Mouse (Mus musculus) hindbrain, embryonic 16.5 days (tissue): ENCODE measurements at regions not wholly inside any gene's neighbourhood (a gene's known extent, or its start where the extent isn't known, plus 50 kb on each side); places are given as distances from the start of the nearest gene placed in this dataset.

ENCODE experiments used
- ATAC-seq: fragments of 200-750 bp; cut with Nextera tagmentation; 2 replicates; pipeline ENCODE4 v1.8.0; 2017; ENCODE audit warnings: moderate TSS enrichment, moderate library complexity
- H3K27ac ChIP-seq: fragments of 300-500 bp; sonication (generic); 2 replicates; pipeline ENCODE4 v1.5.1; 2014; ENCODE audit warnings: low read depth, mild to moderate bottlenecking, control low read depth, low read length, moderate library complexity
- H3K27me3 ChIP-seq: fragments of 300-500 bp; sonication (generic); replicated peaks from 2 replicates; pipeline ENCODE4 v1.6.1; 2014; ENCODE audit warnings: low read length; ENCODE audit not compliant: control insufficient read depth, insufficient read depth
- H3K36me3 ChIP-seq: fragments of 300-500 bp; sonication (generic); 2 replicates; pipeline ENCODE4 v1.6.1; 2014; ENCODE audit warnings: mild to moderate bottlenecking, low read length, moderate library complexity, mixed read lengths; ENCODE audit not compliant: control insufficient read depth, insufficient read depth
- H3K4me1 ChIP-seq: fragments of 300-500 bp; sonication (generic); 2 replicates; pipeline ENCODE4 v1.6.1; 2014; ENCODE audit warnings: low read depth, low read length; ENCODE audit not compliant: control insufficient read depth, insufficient read depth
- H3K4me2 ChIP-seq: fragments of 300-500 bp; sonication (generic); 2 replicates; pipeline ENCODE4 v1.6.1; 2014; ENCODE audit warnings: mild to moderate bottlenecking, low read length, control low read depth, moderate library complexity
- H3K4me3 ChIP-seq: fragments of 300-500 bp; sonication (generic); 2 replicates; pipeline ENCODE4 v1.5.1; 2014; ENCODE audit warnings: mild to moderate bottlenecking, low read length, control low read depth, moderate library complexity
- H3K9ac ChIP-seq: fragments of 300-500 bp; sonication (generic); 2 replicates; pipeline ENCODE4 v1.6.1; 2014; ENCODE audit warnings: low read depth, mild to moderate bottlenecking, control low read depth, low read length, moderate library complexity
- H3K9me3 ChIP-seq: fragments of 300-500 bp; sonication (generic); 2 replicates; pipeline ENCODE4 v1.6.1; 2014; ENCODE audit warnings: mild to moderate bottlenecking, low read length, moderate library complexity; ENCODE audit not compliant: control insufficient read depth
- WGBS: fragments of 180-500 bp; shearing (Covaris S2); extraction: QIAGEN DNeasy Blood & Tissue Kit; methylation state at CpG from one replicate; pipeline ENCODE4 v1.1.7; 2014; 5-methylcytosine and 5-hydroxymethylcytosine counted together

DNA sequence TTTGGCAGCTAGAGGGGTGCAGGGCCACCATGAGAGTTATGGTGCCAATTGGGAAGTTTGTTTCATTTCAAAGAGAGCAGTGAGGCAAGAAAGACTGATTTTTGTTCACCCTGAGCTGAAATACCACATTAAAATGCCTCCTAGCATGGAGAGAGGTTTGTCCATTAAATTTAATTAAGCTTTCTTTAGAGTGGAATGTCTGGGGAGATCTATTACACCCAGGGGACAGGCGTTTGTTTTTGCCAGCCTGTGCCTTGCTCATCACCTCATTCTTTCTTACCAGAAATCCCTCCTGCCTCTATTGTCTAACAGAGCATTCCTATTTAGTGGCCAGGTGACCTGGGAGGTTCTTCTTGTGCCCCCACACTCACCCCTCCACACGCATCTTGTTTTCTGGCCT lies 55.2 kb upstream of the Rcn1 start:
- Histone ChIP-seq H3K4me3 (no peak overlapping the region), H3K4me2 (no peak overlapping the region), H3K9ac (no peak overlapping the region), H3K27me3 (no peaks in the 10 kb centered on the region), H3K36me3 (no peaks in the 10 kb centered on the region), H3K27ac (no peak overlapping the region), H3K4me1 (no peaks in the 10 kb centered on the region), H3K9me3 (no peaks in the 10 kb centered on the region)
- no peak for ATAC-seq
- WGBS, result 44% methylated on average over 2 of the region's 2 CpGs

DNA sequence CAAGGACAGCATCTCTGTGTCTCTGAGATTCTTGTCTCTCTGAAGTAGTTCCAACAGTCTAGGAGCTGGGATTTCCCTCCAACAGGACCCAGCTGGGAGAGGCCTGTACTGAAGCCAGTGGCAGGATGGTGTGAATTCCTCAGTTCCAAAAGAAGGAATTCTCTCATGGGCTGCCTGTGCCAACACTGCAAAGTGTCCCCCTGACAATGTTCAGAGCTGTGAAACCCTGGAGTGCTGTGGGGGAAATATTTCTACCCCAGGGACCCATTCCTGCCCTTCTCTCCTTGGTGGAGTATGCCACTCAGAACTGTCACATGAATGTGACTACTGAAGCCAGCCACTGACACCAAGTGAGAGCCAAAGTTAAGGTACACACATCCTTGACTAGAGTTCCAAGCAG lies 55.7 kb upstream of the Rcn1 start:
- Histone ChIP-seq H3K9me3 (no peaks in the 10 kb centered on the region), H3K36me3 (no peaks in the 10 kb centered on the region), H3K4me3 (no peak overlapping the region), H3K27ac (no peak overlapping the region), H3K9ac (no peak overlapping the region), H3K4me1 (no peaks in the 10 kb centered on the region), H3K4me2 (no peak overlapping the region), H3K27me3 (no peaks in the 10 kb centered on the region)
- ATAC-seq, result no peak

DNA sequence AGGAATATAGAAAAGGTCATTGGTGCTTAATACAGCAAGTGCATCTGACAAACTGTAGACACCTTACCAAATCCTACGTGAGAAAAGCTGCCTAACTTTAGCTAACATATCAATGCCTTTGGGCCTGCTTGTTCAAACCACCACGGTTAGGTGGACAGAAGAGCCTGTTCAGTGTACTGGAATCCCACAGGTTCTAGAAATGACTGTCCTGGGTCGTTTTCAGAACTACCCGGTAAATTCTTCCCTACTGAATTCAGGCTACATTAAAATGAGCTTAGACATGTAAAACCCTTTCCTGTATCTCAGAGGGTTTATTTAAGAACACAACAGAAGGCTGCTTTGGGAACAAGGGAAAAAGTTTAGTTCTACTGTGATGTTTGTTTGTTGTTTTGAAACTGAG lies 59.5 kb upstream of the Rcn1 start:
- 85% methylated on average over 4 of the region's 4 CpGs for WGBS
- ATAC-seq, result no peak
- no peaks in the 10 kb centered on the region for H3K36me3 ChIP-seq
- H3K9ac ChIP-seq, result no peak overlapping the region
- no peaks in the 10 kb centered on the region for H3K4me1 ChIP-seq
- no peak overlapping the region for H3K4me3 ChIP-seq
- H3K4me2 ChIP-seq, result no peak overlapping the region
- no peaks in the 10 kb centered on the region for H3K27me3 ChIP-seq
- no peak overlapping the region for H3K27ac ChIP-seq
- H3K9me3 ChIP-seq, result no peaks in the 10 kb centered on the region

DNA sequence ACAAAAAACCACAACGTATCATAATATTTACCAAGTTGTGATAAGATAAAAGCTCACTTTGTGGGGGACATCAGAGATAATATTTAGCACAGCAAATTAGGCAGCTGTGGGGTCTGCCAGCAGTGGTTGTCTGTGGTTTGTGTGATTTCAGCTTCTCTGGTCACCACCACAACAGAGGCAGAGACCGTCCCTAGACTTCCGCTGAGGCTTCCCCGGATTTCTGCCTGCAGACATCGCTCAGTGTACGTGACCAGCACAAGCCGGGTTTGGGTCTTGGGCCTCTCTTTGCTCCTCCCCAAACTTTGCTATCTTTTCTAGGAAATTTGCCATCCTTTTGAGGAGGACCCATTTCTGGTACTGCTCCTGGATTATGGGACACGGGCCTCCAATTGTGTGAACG lies 60.4 kb upstream of the Rcn1 start:
- no peak overlapping the region for H3K4me3 ChIP-seq
- H3K4me1 ChIP-seq, result no peaks in the 10 kb centered on the region
- H3K4me2 ChIP-seq, result no peak overlapping the region
- no peaks in the 10 kb centered on the region for H3K9me3 ChIP-seq
- H3K27me3 ChIP-seq, result no peaks in the 10 kb centered on the region
- H3K36me3 ChIP-seq, result no peaks in the 10 kb centered on the region
- no peak overlapping the region for H3K9ac ChIP-seq
- WGBS, result 83% methylated on average over 9 of the region's 9 CpGs
- no peak overlapping the region for H3K27ac ChIP-seq
- ATAC-seq, result no peak

DNA sequence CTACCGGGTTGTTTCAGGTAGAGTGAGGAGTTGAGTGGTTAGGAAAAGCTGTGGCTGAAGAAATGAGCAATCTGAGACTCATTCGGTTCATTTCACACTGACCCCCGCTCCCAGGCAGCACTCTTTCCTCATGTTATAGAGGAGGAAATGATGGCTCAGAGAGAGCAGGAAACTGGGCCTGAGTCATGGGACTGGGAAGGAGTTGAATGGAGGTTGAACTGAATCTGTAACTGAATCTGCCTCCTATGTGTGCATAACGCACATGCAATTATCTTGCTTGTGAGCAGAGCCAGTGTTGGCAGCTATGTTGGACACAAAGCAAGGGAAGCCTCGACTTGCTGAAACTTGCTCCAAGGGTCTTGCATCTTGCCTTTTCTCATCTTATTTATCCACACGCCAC lies 66.5 kb upstream of the Rcn1 start:
- no peak for ATAC-seq
- H3K4me2 ChIP-seq, result no peak overlapping the region
- no peak overlapping the region for H3K9ac ChIP-seq
- no peak overlapping the region for H3K27ac ChIP-seq
- H3K27me3 ChIP-seq, result no peaks in the 10 kb centered on the region
- no peak overlapping the region for H3K4me3 ChIP-seq
- no peaks in the 10 kb centered on the region for H3K36me3 ChIP-seq
- no peaks in the 10 kb centered on the region for H3K4me1 ChIP-seq
- H3K9me3 ChIP-seq, result no peaks in the 10 kb centered on the region
- WGBS, result 93% methylated on average over 6 of the region's 6 CpGs

DNA sequence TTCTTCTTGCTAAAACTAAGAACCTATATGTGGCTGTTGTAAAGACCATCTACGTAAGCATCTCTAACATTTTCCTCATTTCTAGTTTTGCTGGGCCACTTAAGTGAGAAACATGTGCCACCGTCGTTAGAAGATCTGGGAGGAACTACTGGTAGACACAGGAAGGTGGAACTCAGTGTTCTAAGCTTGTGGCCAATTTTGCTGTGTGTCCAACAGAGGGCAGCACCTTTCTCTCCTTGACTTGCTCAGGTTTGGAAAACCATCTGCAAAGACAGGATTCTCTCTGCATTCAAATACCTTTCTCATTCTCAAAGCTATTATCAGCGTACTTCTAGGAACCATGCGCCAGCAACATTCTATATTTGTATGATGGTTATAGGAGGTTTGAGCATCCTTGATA lies 69.8 kb upstream of the Rcn1 start:
- 31% methylated on average over 5 of the region's 5 CpGs for WGBS
- Histone ChIP-seq H3K9ac (no peak overlapping the region), H3K4me2 (no peak overlapping the region), H3K27me3 (no peaks in the 10 kb centered on the region), H3K27ac (no peak overlapping the region), H3K9me3 (no peaks in the 10 kb centered on the region), H3K4me3 (no peak overlapping the region), H3K36me3 (no peaks in the 10 kb centered on the region), H3K4me1 (no peaks in the 10 kb centered on the region)
- ATAC-seq, result no peak

DNA sequence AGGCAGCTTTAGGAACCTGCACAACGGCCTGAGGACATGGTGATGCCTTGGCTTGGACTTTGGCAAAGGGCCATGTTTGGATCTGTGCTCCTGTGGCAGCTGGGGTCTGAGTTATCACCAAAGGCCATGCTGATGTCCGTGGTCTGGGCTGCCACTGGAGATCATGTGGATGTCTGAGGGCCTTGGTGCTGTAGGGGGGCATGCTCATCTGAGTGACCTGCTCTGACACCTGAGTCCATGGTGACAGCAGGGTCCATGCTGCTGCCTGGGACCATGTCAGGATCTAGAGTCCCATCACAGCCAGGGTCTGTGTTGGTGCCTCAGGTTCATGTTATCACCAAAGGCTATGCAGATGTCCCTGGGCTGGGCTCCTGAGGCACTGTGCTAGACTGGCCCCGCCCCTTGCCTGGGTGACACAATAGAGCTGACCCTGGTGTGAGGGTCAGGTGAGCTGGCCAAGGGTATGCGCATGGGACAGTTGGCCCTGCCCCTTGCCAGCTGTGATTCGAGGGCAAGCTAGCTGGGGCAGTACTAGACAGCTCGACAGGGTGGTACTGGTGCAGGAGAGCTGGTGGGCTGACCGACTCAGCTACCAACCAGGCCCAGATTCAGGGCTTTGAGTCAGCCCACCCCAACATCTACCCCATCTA lies 77.0 kb upstream of the Rcn1 start:
- 80% methylated on average over 7 of the region's 7 CpGs for WGBS
- no peaks in the 10 kb centered on the region for H3K9me3 ChIP-seq
- H3K27ac ChIP-seq, result no peak overlapping the region
- H3K9ac ChIP-seq, result no peak overlapping the region
- no peaks in the 10 kb centered on the region for H3K4me1 ChIP-seq
- H3K36me3 ChIP-seq, result no peaks in the 10 kb centered on the region
- no peak overlapping the region for H3K4me3 ChIP-seq
- no peak overlapping the region for H3K4me2 ChIP-seq
- peak; percentile 40; the same call in 1 of the 2 replicates for ATAC-seq
- no peaks in the 10 kb centered on the region for H3K27me3 ChIP-seq

DNA sequence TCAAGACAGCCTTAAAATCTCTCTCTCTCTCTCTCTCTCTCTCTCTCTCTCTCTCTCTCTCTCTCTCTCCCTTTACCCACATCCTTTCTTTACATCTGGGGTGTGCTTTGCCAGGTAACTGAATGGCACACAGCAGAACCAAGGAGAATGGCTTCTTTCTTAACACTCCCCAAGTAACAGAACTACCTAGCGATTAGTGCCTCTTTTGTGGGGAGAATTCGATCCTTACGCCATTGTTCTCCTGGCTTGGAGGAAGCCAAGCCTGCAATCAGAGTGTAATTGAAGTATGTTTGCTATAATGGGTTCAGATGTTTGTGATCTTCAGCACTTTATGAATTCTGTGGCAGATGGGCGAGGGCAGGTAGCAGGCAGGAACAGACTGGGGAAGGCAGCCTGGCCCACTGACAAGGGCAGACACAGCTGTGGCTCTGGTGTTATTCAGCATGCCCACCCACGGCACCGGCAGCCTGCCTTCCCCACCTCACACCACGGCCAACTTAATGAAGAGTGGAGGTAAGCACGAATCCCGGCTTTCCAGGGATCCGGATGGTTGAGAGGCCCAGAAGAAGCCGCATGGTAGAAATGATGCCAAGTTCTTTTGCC lies 83.0 kb upstream of the Rcn1 start:
- no peak overlapping the region for H3K27ac ChIP-seq
- H3K4me1 ChIP-seq, result no peaks in the 10 kb centered on the region
- ATAC-seq, result 0 out of 2 replicates have a peak, but pooled peaks have one; percentile 65
- H3K9ac ChIP-seq, result no peak overlapping the region
- H3K9me3 ChIP-seq, result no peaks in the 10 kb centered on the region
- no peak overlapping the region for H3K4me3 ChIP-seq
- no peak overlapping the region for H3K4me2 ChIP-seq
- 74% methylated on average over 11 of the region's 11 CpGs for WGBS
- H3K27me3 ChIP-seq, result no peaks in the 10 kb centered on the region
- H3K36me3 ChIP-seq, result no peaks in the 10 kb centered on the region

DNA sequence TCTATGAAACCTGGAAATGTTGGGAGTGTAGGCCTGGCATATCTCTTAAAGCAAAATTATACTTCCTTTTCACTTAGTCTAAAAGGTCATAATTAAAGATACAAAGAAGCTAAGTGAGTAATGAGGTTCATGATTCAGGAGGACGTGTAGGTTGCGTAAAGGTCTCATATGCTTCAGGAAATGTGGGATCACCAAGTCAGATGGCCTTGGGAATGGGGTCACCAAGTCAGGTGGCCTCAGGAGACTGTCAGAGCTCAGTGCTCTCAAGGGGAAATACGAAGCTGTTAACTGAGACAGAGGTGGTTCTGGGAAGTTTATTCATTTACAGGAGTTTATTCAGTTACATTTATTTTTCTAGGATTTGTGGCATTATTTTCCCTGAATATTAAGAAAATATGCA lies 85.4 kb upstream of the Rcn1 start:
- H3K27ac ChIP-seq, result no peak overlapping the region
- 76% methylated on average over 3 of the region's 3 CpGs for WGBS
- H3K4me2 ChIP-seq, result no peak overlapping the region
- H3K9me3 ChIP-seq, result no peaks in the 10 kb centered on the region
- no peaks in the 10 kb centered on the region for H3K4me1 ChIP-seq
- H3K4me3 ChIP-seq, result no peak overlapping the region
- no peak for ATAC-seq
- no peaks in the 10 kb centered on the region for H3K36me3 ChIP-seq
- H3K27me3 ChIP-seq, result no peaks in the 10 kb centered on the region
- no peak overlapping the region for H3K9ac ChIP-seq
